In genomic region chr14:119558356-119558755, GRCm38 (mm10) we compare ENCODE assay signal across 18 mouse cellular contexts.
"Had no signal": no experiment of that assay in that cellular context is flagged by ENCODE, and none has a peak within 500 bp of the region (broad histone marks: within the 10 kb centered on the region; RNA-seq: fewer than 3 reads in every experiment).

No protein-coding gene starts in this region.

- H3K4me1 ChIP-seq: midbrain, embryonic 10.5 days; midbrain, embryonic 12.5 days; neural tube, embryonic 13.5 days; neural tube, embryonic 15.5 days had no signal

- H3K27ac ChIP-seq: midbrain, embryonic 10.5 days; midbrain, embryonic 12.5 days; neural tube, embryonic 13.5 days; neural tube, embryonic 15.5 days had no signal

- H3K4me3 ChIP-seq: midbrain, embryonic 10.5 days; midbrain, embryonic 12.5 days; myocyte; neural tube, embryonic 13.5 days; neural tube, embryonic 15.5 days had no signal

- DNase-seq: lung, adult 18-20 months; lung, embryonic 14.5 days; lung, postnatal 10 days; lung, postnatal 4 days; midbrain, embryonic 14.5 days; retina, postnatal 1 day; right cerebral cortex, adult 18-20 months; right cerebral cortex, postnatal 25 days; right cerebral cortex, postnatal 4 days; spleen, adult 18-20 months; thymus, adult 2 months; thymus, postnatal 25 days; thymus, postnatal 4 days had no signal
